Mouse (Mus musculus) bone marrow macrophage, adult 2 months (primary cell): Measurements from ENCODE around the gene Mtss1l.

ENCODE experiments used
- CTCF ChIP-seq: IDR thresholded peaks from 2 replicates; pipeline ENCODE4 v1.5.1; 2012; ENCODE audit warnings: low read depth, mild to moderate bottlenecking, low read length, moderate library complexity
- POLR2A ChIP-seq: IDR thresholded peaks from 2 replicates; pipeline ENCODE4 v1.6.1; 2012; ENCODE audit warnings: mild to moderate bottlenecking, low read depth, low read length, borderline replicate concordance

GRCm38 (mm10) chr8:110767261-110767660 is 46.0 kb downstream of the Mtss1l start:
- TF ChIP-seq CTCF: no peak
- TF ChIP-seq POLR2A: no peak
